Mouse (Mus musculus): Measurements from ENCODE around the gene Olfr307.
"Not testable (repeated sequence)": the region's sequence is repeated elsewhere in the genome, so short reads cannot be mapped to it uniquely, and the experiment has no call there.

The Olfr307 gene

DNA sequence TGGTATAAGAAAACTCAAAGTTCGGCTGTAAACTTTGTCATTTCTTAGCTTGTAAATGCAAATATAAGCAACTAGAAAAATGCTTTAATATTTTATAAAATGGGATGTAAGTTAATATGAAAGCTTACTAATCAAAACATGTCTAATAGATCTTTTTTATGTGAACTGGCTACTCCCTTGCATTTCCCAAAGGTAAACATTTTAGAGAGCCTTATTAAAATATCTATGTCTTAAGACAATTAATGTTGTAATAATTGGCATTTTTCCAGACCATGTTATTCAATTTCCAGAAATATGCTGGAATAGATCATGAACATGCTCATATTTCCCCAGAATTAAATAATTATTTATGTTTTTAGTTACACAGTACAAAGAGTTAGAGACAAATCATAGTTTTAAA lies at the start of gene Olfr307:
Olfr307 (minus strand) TSS at position 101 of the 400 bp plus-strand sequence.
- DNase-seq = no peak

DNA sequence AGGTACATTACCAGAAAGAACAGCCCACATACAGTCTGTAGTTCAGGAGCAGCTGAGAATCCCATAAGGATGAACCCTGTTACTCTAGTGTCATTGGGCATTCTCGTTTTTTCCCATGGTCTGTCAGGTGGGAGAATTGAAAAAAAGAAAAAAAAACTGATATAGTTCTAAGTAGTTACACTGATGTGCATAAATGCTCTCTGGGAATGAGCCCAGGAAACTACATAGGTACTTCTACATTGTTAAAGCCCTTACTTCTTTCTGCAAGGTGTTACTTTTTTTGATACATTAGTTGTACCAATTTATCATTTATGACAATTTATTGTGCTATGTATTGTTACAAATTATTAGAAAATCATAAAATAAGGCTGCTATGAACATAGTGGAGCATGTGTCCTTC lies 49.2 kb upstream of the Olfr307 start, which contains the start of gene Olfr304:
Olfr304 (minus strand) TSS at position 101 of the 400 bp plus-strand sequence.
- no peak for DNase-seq

GRCm38 (mm10) chr7:86385769-86386168 lies 48.4 kb upstream of the Olfr307 start:
- DNase-seq = no peak

- DNase-seq = no peak
Measured at GRCm38 (mm10) chr7:86366828-86367227, 29.4 kb upstream of the Olfr307 start, which contains the start of gene Olfr305. TSS of gene Olfr305 (minus strand) at chr7:86366928.

- not testable (repeated sequence) for DNase-seq
Measured at GRCm38 (mm10) chr7:86346296-86346695, 8.9 kb upstream of the Olfr307 start.

GRCm38 (mm10) chr7:86344253-86344652 lies 6.9 kb upstream of the Olfr307 start:
- DNase-seq = no peak

DNA sequence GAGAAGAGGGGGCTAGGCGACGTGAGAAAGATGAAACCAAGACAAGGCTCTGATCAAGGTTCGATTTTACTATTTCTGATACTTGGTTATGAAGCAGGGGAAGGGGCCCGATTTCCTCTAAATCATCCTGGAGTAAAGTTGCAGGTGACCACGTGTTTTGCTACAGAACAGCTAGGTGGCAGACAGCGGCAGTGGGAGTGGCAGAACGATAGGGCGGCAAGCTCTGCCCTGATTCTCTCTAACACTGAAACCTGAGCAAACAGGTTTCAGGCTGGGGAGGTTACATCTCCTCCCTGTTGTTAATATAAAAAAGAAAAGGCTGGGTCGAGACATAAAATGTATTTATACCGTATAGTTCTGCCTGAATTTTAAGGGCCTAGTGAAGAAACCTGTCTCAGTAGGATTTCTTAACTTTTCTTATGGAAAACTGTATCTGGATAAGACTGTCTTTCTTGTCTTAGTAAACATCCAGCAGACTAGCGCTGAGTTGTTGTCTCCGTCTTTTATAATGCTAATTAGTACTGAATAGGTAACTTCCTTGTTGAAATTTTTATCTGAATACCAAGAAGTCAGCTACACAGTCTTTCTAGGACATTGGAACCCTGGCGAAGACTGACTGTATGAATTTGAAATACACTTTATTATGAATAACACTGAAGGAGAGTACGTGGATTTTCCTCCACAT lies 5.6 kb upstream of the Olfr307 start:
- no peak for DNase-seq

GRCm38 (mm10) chr7:86325530-86325929 lies 11.9 kb downstream of the Olfr307 start, which contains the start of gene Olfr308:
TSS of gene Olfr308 (minus strand) at chr7:86325630.
- DNase-seq = no peak

- no peak for DNase-seq
Measured at GRCm38 (mm10) chr7:86321323-86321722, 16.1 kb downstream of the Olfr307 start.

- no peak for DNase-seq
Measured at GRCm38 (mm10) chr7:86313608-86314007, 23.8 kb downstream of the Olfr307 start, which contains the start of gene Olfr309. TSS of gene Olfr309 (minus strand) at chr7:86313708.
